Mouse (Mus musculus) central nervous system, embryonic 11.5 days (tissue): Measurements from ENCODE around the gene Nipbl. TPM values are rescaled to one million over a fixed set of nuclear protein-coding genes. Genes with fewer than 3 reads are reported as not detected.

Experiments used
- polyA plus RNA-seq: library from polyadenylated mRNA; depleted of rRNA; stranded (reverse); fragments of >200 nt; gene quantifications from 2 replicates; pipeline ENCODE4 v1.2.3, GENCODE M21; 2012; rRNA removed

Gene Nipbl
- polyA plus RNA-seq: 24.5 and 26.9 TPM in 2 replicates

DNA sequence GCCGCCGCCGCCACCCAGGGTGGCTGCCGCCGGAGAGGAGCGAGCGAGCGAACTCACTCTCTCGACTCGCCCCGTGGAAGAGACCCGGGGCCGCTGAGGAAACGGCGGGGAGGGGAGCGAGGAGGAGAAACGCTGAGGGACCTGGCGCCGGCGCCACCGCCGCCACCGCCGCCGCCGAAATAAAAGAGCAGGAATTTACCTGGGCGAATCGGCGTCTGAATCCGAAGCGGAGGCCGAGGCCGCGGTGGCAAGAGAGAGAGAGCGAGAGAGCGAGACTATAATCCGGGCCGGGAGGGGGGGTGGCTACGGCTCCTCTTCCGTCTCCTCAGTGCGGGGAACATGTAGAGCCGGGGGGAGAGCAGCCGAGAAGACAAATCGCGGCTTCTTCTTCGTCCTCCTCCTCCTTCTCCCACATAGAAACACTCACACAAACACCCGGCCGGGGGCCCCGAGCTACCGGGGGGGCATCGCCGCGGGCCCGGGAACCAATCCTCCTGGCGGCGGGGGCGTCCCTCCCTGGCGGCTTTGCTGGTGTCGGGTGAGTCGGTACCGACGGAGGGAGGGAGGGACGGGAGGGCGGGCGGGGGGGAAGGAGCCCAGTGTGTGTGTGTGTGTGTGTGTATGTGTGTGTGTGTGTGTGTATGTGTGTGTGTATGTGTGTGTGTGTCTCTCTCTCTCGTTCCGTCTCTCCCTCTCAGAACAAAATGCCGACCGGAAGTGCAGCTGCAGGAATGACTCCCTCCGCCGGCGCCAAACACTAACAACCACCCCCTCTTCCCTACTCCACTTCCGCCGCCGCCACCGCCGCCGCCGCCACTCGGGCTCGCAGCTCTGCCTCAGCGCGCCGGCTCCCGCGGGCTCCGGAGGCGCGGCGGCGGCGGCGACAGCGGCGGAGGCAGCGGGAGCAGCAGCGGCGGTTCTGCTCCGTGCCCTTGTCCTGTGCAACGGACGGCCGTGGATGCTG is at the start of gene Nipbl:
Gene Nipbl (minus strand): TSS at position 538 of the 964 bp plus-strand sequence.

Other genes with a start within 250 kb of the Nipbl start
- gene Gm2310, start 75.5 kb upstream of the Nipbl start, polyA plus RNA-seq: not detected in 2 replicates